Mouse (Mus musculus) C2C12 (cell line): ENCODE results near the gene Cnpy2.

Experiments used
- CTCF ChIP-seq: IDR thresholded peaks from one replicate; pipeline ENCODE4 v1.5.1; 2011; ENCODE audit not compliant: control insufficient read depth, insufficient read depth, insufficient read length
- MAX ChIP-seq: IDR thresholded peaks from one replicate; pipeline ENCODE4 v1.6.1; 2011; ENCODE audit warnings: mild to moderate bottlenecking, control low read depth
- USF1 ChIP-seq: IDR thresholded peaks from one replicate; pipeline ENCODE4 v1.6.1; 2011; ENCODE audit warnings: low read depth, mild to moderate bottlenecking, control low read depth, moderate library complexity

DNA sequence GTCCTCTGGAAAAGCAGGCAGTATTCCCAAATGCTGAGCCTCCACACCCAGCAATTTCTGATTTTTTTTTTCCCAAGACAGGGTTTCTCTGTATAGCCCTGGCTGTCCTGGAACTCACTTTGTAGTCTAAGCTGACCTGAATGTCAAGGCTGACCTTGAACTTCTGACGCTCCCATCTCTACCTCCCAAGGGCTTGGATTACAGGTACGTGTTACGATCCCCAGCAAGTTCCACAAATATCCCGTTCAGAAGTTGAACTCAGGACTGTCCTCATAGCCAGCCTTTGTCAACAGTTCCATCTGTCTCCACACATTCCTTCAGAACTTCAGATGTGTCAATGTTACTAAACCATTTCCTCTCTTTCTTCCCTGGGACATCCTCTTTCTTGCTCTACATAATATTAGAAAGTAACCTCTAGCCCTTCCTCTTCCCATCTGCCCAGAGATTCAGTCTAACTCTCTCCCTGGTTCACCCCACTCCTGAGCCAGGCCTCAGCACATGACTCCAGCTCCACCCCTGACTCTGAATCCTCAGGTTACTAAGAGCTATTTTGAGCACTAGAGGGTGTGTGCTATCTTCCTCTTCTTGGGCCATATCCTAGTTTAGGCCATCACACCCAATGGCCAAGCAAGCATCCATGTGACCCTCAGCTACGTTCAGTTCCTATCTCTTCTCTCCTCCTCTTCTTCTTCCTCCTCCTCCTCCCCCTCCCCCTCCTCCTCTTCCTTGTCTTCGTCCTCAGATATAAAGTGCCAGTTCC, 50.9 kb downstream of the Cnpy2 start:
- TF ChIP-seq CTCF (no peak), MAX (no peak), USF1 (peak; percentile 32)
